Mouse (Mus musculus) kidney, embryonic 16.5 days (tissue): ENCODE results near the gene Gm10037. TPM values are rescaled to one million over a fixed set of nuclear protein-coding genes. Genes with fewer than 3 reads are reported as not detected.
"Not testable (repeated sequence)": the region's sequence is repeated elsewhere in the genome, so short reads cannot be mapped to it uniquely, and the experiment has no call there.

ENCODE experiments used
- ATAC-seq: fragments of 200-750 bp; cut with Nextera tagmentation; 2 replicates; pipeline ENCODE4 v1.8.0; 2017; ENCODE audit warnings: moderate TSS enrichment; ENCODE audit not compliant: low FRiP score, low TSS enrichment
- H3K27ac ChIP-seq: fragments of 300-500 bp; sonication (generic); 2 replicates; pipeline ENCODE4 v1.5.1; 2014; ENCODE audit warnings: low read length
- H3K27me3 ChIP-seq: fragments of 300-500 bp; sonication (generic); 2 replicates; pipeline ENCODE4 v1.6.1; 2014; ENCODE audit warnings: low read length, control low read depth, mixed read lengths; ENCODE audit not compliant: insufficient read depth
- H3K36me3 ChIP-seq: fragments of 300-500 bp; sonication (generic); 2 replicates; pipeline ENCODE4 v1.6.1; 2014; ENCODE audit warnings: low read length, control low read depth, mixed read lengths; ENCODE audit not compliant: insufficient read depth
- H3K4me1 ChIP-seq: fragments of 300-500 bp; sonication (generic); 2 replicates; pipeline ENCODE4 v1.6.1; 2014; ENCODE audit warnings: low read length, control low read depth, mixed read lengths; ENCODE audit not compliant: insufficient read depth
- H3K4me2 ChIP-seq: fragments of 300-500 bp; sonication (generic); replicated peaks from 2 replicates; pipeline ENCODE4 v1.6.1; 2014; ENCODE audit warnings: low read depth, low read length
- H3K4me3 ChIP-seq: fragments of 300-500 bp; sonication (generic); 2 replicates; pipeline ENCODE4 v1.5.1; 2014; ENCODE audit warnings: mild to moderate bottlenecking, low read length
- H3K9ac ChIP-seq: fragments of 300-500 bp; sonication (generic); replicated peaks from 2 replicates; pipeline ENCODE4 v1.6.1; 2014; ENCODE audit warnings: low read length
- H3K9me3 ChIP-seq: fragments of 300-500 bp; sonication (generic); 2 replicates; pipeline ENCODE4 v1.6.1; 2016; ENCODE audit warnings: low read length, control low read depth
- WGBS: fragments of 180-500 bp; shearing (Covaris S2); extraction: QIAGEN DNeasy Blood & Tissue Kit; methylation state at CpG from one replicate; pipeline ENCODE4 v1.1.7; 2014; 5-methylcytosine and 5-hydroxymethylcytosine counted together
- polyA plus RNA-seq: library from polyadenylated mRNA; unstranded; fragments of >200 nt; fragmentation: Nextera tagmentation; extraction: Ambion mirVana; gene quantifications from 2 replicates; pipeline ENCODE4 v1.2.1, GENCODE M21; 2015

The Gm10037 gene
- polyA plus RNA-seq, result 2.1 and 3.6 TPM in 2 replicates

- WGBS, result 2% methylated on average over 14 of the region's 14 CpGs
- peak within 1 kb of the TSS; percentile 66 for H3K4me2 ChIP-seq
Observed at GRCm38 (mm10) chr13:67830911-67831336, at the start of gene Gm10037. TSS of gene Gm10037 (plus strand) at chr13:67831106.

GRCm38 (mm10) chr13:67791921-67792455 lies 38.9 kb upstream of the Gm10037 start:
- peaks cover 7% of the 10 kb centered on the region for H3K36me3 ChIP-seq
- no peaks in the 10 kb centered on the region for H3K4me1 ChIP-seq
- no peak overlapping the region for H3K27ac ChIP-seq
- H3K9ac ChIP-seq, result no peak overlapping the region
- WGBS, result 95% methylated on average over 10 of the region's 10 CpGs
- no peaks in the 10 kb centered on the region for H3K27me3 ChIP-seq
- H3K4me2 ChIP-seq, result no peak overlapping the region
- H3K9me3 ChIP-seq, result peaks cover 12% of the 10 kb centered on the region
- ATAC-seq, result no peak
- no peak overlapping the region for H3K4me3 ChIP-seq

More at GRCm38 (mm10) chr13:67830911-67831336, at the start of gene Gm10037:
- Histone ChIP-seq H3K4me1 (no peaks in the 10 kb centered on the region; the same call in 1 of the 2 replicates), H3K36me3 (peaks cover 10% of the 10 kb centered on the region), H3K27ac (no peak within 1 kb of the TSS), H3K9ac (peak within 1 kb of the TSS; percentile 80), H3K9me3 (peaks cover 3% of the 10 kb centered on the region; the same call in 1 of the 2 replicates), H3K4me3 (peak within 1 kb of the TSS; percentile 62), H3K27me3 (no peaks in the 10 kb centered on the region)
- peak; percentile 89 for ATAC-seq

GRCm38 (mm10) chr13:67798618-67799017 lies 32.3 kb upstream of the Gm10037 start:
- H3K27me3 ChIP-seq, result no peaks in the 10 kb centered on the region
- ATAC-seq, result no peak
- no peaks in the 10 kb centered on the region for H3K4me1 ChIP-seq
- H3K9me3 ChIP-seq, result no peaks in the 10 kb centered on the region
- H3K4me2 ChIP-seq, result no peak overlapping the region
- no peaks in the 10 kb centered on the region for H3K36me3 ChIP-seq
- no peak overlapping the region for H3K9ac ChIP-seq
- no peak overlapping the region for H3K4me3 ChIP-seq
- H3K27ac ChIP-seq, result no peak overlapping the region
- 89% methylated on average over 3 of the region's 3 CpGs for WGBS

DNA sequence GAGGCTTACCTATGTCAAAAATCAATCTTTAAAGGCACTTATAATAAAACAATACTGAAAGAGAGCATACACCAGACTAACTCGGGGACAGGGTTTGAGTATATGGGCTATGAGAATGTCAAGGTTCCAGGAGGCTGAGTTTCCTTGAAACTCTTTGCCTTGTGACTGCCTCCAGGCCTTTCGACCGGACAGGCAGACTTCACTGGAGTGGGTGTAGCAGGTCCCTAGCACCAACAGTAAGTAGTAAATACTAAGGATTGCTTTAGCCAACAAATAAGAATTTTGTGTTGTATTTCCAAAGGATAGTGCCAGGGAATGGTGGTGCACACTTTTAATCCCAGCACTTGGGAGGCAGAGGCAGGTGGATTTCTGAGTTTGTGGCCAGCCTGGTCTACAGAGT lies 31.8 kb upstream of the Gm10037 start:
- H3K27ac ChIP-seq, H3K4me2 ChIP-seq, H3K9me3 ChIP-seq, H3K36me3 ChIP-seq, H3K4me1 ChIP-seq, H3K4me3 ChIP-seq, H3K9ac ChIP-seq, ATAC-seq, H3K27me3 ChIP-seq: not testable (repeated sequence)
- WGBS, result 84% methylated on average over 3 of the region's 3 CpGs

- Histone ChIP-seq H3K9me3 (peaks cover 4% of the 10 kb centered on the region), H3K4me1 (no peaks in the 10 kb centered on the region), H3K27ac (no peak overlapping the region), H3K36me3 (no peaks in the 10 kb centered on the region), H3K27me3 (no peaks in the 10 kb centered on the region), H3K4me3 (no peak overlapping the region), H3K4me2 (no peak overlapping the region), H3K9ac (no peak overlapping the region)
- no peak for ATAC-seq
- 62% methylated on average over 1 of the region's 1 CpGs for WGBS
Observed at GRCm38 (mm10) chr13:67811651-67812210, 19.2 kb upstream of the Gm10037 start.

DNA sequence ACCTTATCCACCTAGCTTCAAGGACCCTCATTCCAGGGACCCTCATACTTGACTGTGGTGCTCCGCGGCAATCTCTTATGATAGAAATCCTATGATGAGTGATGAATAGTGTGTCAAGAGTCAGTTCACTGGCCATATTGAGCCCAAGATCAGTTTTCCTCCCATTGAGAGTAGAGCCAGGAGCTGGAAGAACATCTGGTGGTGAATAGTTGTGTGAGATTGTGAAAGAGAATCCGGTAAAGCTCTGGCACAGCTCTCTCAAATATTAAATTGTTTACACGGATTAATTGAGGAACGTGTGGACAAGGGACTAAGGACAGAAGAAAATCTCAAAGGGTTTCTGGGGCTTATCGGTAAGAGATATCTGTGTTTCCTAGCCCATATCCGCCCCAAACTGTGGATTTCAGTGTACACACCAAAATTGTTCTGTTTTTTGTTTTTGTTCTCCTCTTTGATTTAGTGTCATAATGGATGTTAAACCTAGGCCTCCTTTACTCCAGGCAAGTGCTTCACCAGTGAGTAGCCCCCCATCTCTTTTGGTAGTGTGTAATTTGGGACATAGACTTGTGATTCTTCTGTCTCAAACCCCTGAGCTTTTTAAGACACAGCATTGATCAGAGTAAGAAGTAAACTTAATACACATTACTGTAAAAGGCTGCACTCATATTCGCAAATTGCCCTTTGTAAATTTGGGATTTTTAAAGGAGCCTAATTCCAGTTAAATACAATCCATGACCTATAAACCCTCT lies 17.8 kb upstream of the Gm10037 start:
- Histone ChIP-seq H3K27me3 (no peaks in the 10 kb centered on the region), H3K4me2 (peak overlapping the region; percentile 69; the same call in 1 of the 2 replicates), H3K27ac (peak overlapping the region; percentile 93; the same call in 1 of the 2 replicates), H3K9me3 (peaks cover 10% of the 10 kb centered on the region), H3K36me3 (0 out of 2 replicates have a peak, but pooled peaks cover 4% of the 10 kb centered on the region), H3K4me3 (peak overlapping the region; percentile 87), H3K4me1 (no peaks in the 10 kb centered on the region), H3K9ac (peak overlapping the region; percentile 77; the same call in 1 of the 2 replicates)
- 82% methylated on average over 8 of the region's 8 CpGs for WGBS
- ATAC-seq, result peak; percentile 33

GRCm38 (mm10) chr13:67813710-67814660 lies 16.9 kb upstream of the Gm10037 start, which contains the start of gene Zfp273:
TSS of gene Zfp273 (plus strand) at chr13:67813740.
- 3% methylated on average over 31 of the region's 31 CpGs for WGBS
- Histone ChIP-seq H3K9ac (peak within 1 kb of the TSS; percentile 77), H3K9me3 (peaks cover 15% of the 10 kb centered on the region), H3K4me1 (no peaks in the 10 kb centered on the region), H3K27me3 (no peaks in the 10 kb centered on the region), H3K4me2 (peak within 1 kb of the TSS; percentile 69), H3K4me3 (peak within 1 kb of the TSS; percentile 87), H3K36me3 (peaks cover 10% of the 10 kb centered on the region; the same call in 1 of the 2 replicates), H3K27ac (peak within 1 kb of the TSS; percentile 93)
- ATAC-seq, result peak; percentile 97

- no peak overlapping the region for H3K4me3 ChIP-seq
- WGBS, result 71% methylated on average over 1 of the region's 1 CpGs
- peaks cover 26% of the 10 kb centered on the region for H3K36me3 ChIP-seq
- H3K27me3 ChIP-seq, result no peaks in the 10 kb centered on the region
- H3K9me3 ChIP-seq, result peaks cover 19% of the 10 kb centered on the region
- no peaks in the 10 kb centered on the region for H3K4me1 ChIP-seq
- no peak overlapping the region for H3K27ac ChIP-seq
- no peak for ATAC-seq
- no peak overlapping the region for H3K4me2 ChIP-seq
- no peak overlapping the region for H3K9ac ChIP-seq
Observed at GRCm38 (mm10) chr13:67818636-67819035, 12.3 kb upstream of the Gm10037 start.

DNA sequence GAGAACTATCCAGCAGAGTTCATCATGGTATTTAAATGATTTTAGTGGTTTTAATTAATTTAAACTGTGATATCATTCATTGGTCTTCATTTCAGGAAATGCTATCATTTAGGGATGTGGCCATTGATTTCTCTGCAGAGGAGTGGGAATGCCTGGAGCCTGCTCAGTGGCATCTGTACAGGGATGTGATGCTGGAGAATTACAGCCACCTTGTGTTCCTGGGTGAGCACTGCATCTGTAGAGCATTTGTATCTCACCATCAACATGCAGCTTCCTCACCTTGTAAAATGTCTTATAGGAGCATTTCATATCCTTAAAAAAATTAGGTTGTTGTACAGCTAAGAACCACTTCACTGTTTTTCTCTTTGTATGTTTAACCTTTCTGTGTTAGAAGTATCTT lies 2.2 kb downstream of the Gm10037 start:
- H3K9ac ChIP-seq, H3K27me3 ChIP-seq, H3K4me1 ChIP-seq, H3K27ac ChIP-seq, ATAC-seq, H3K9me3 ChIP-seq, H3K4me2 ChIP-seq, H3K4me3 ChIP-seq, H3K36me3 ChIP-seq: not testable (repeated sequence)
